Mouse (Mus musculus) c-Kit-positive CD71-negative TER-119-negative erythroid progenitor cells, embryonic 14.5 days (primary cell): ENCODE results near the gene Celf2.

Source experiments
- DNase-seq: peaks from one replicate; pipeline ENCODE4 v3.0.0-alpha.2; 2013; ENCODE audit warnings: low read depth

Celf2 gene

DNA sequence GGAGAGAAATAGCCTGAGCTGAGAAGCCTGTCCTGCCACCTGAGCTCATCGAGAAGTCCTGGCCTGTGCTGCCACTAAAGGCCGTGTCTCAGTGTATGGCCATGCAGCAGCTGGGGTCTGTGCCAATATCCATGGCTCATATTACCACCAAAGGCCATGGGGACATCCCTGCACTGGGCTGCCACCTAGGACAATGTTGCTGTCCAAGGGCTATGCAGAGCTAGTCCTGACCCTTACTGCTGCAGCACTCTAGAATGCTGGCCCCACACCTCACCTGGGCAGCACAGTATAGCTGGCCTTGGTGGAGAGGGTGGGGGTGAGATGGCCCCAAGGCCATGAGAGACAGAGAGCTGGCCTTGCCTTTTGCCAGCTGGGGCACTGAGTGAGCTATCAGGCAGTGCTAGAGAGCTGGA lies 780.5 kb downstream of the Celf2 start:
- no peak for DNase-seq

DNA sequence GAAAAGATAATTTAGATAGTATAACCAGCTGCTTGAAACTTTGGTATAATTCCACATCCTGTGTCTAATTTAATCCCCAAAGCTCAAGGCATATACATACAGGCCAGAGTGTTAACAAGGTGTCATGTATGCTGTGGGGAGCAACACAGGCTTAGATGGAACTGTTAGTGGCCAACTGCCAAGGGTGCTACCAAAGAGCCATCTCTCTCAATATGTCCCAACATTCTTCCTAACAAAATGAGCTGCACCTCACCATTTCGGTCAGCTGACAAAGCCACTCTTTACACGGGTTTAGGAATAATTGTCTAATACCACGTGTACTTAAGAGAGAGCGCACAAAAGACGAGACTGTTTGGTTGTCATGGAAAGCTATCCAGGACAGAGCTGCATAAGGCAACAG lies 782.0 kb downstream of the Celf2 start:
- DNase-seq = no peak

DNA sequence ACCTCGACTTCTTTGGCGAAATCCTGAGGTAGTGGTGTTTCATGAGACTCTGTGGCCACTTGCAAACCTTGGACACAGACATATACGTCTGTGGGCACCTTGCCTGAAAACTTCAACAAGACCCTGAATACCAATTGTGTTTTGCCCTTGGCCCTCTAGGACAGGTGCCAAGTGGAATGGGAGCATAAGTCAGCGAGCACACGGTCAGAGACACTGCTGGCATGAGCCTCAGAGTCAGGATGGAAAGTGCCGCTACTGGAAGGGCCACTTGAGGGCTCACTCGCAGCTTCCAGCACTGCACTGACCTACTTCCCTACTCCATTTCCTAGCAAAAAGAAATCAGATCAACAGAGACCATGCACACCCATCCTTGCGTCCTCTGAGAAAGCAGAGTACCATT lies 783.3 kb downstream of the Celf2 start:
- no peak for DNase-seq

DNA sequence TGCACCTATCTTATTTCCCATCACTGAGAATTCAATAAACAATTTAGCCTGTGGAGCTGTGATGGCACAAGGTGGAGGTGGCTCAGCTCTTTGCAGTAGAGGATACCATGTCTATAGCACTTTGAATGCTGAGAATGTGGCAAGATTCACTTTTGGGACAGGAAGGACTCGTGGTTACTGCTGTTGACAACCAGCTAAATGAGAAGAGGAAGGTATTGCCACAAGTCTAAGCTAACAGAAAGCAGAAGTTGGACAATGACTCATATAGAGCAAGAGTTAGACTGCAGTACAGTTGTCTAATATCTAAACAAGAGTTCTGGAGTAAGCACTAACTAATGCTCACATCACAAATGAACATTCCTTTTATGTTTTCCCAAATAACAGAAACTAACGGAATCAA lies 785.8 kb downstream of the Celf2 start:
- DNase-seq = no peak

DNA sequence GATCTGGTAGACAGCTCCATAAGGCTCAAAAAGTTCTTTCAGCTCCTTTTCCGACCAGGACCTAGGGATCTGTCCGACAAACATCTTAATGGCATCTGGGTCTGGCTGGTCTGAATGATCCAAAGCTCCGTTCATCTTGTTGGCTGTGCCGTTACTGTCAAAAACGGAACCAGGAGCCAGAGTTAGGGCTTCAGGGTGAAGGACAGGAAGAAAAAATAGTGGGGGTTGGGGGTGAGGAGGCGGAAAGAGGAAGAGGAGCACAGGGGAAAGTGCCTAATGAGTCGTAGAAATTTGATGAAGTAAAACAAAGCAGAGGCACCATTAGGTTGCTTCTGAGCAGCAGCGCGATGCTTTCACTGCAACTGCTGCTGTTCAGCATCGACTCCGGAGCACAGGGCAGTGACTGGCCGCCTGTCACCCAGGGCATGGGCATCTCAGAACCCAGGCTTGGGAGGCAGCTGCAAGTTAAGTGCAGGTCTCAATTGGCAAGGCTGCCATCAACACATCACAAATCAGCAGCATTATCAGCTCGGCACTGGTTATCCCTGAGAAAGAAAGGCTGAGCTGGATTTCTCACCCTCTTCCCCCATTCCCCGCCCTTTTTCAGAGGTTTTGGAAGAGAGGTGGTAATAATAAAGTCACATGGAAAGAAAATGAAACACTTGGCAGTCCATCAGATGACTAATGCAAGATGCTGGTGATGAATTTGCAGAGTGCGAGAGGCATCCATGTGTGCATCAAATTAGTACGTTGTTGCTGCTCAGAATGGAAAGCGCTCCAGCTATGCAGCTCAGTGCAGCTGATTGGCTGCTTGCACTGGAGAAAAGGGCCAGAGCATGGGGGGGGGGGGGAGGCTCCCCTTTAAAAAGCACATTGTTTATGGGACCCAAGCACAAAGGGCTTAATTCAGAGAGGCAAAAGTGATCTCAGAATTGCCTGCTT lies 787.6 kb downstream of the Celf2 start:
- no peak for DNase-seq

DNA sequence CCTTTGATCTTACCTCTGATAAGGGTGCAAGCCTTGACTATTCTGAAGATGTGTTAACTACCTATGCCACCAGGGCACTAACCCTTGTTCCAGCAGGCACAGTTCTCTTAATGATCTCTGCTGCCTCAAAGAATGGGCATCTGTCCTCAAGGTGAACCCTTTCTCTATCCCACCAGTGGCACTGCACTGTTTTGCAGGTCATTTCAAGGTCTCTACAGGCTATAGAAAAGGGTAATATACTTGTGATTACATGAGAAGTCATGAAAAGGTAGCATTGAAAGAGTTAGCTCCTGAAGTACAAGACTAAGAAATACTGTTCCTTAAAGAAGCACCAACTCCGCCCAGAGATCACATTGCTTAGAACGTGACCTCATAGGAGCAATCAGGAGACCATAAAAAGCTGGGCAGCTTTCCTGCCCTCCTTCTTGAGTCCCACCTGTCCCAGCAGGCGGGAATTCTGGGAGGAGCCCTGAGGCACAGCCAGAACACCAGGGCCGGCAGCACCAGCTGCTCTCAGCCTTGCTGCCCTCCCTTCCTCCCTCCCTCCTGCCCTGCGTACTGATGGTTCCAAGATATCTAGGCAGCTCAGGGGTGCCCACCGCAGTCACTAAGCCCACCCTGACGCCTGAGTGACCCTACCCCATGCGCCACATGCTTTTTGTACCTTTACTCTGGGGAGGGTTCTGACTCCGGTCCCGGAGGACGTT lies 788.5 kb downstream of the Celf2 start:
- no peak for DNase-seq

DNA sequence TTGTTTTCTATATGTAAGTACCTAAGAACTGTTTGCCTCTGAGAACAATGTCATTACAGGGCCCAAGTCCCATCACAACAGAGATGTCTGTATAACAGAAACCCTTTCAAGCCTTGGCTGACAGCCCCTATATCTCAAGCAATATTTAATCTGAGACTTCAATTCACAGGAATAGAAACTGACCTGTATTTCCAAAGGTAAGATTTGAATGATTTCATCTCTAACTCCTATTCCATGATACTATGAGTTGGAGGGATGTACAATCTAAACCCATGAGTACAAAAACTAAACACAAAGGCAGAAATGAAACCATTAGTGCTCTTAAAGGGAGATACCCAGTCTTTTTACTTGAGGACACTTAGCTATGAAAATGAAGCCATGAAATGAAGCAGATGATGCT lies 790.5 kb downstream of the Celf2 start:
- DNase-seq = no peak

DNA sequence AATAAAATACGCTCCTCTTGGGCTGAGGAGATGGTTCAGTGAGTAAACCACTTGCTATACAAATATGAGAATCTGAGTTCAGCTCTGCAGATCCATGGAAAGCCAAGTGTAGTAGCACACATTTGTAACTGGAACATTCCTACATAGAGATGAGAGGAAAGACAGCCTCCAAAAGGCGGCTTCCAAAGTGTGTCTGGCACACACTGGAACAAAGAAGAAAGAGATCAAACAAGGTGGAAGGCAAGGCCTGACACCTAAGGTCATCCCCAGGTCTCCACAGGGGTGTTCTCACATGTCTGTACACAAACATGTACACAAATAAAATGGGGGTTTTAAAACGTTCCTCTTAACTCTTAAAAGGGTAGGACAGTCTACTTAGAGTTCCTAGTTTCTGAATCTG lies 791.4 kb downstream of the Celf2 start:
- DNase-seq = no peak

DNA sequence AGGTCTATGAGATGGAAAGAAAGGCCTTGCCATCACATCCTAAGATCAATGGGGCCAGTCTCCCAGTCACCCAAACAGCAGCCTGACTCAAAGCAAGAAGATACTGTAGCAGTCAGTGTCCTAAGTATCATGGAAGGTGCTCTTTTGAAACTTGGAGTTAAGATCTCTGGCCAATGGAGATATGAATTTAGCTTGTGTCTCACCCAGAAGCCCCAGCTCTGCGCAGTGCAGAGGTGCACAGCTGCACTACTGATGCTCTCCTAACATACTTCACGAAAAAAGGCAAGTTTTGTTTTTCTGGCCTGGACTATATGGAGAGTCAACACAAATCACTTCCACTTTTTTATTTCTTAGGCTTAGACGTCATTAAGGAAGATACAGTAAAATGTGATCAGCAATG lies 793.8 kb downstream of the Celf2 start:
- no peak for DNase-seq

DNA sequence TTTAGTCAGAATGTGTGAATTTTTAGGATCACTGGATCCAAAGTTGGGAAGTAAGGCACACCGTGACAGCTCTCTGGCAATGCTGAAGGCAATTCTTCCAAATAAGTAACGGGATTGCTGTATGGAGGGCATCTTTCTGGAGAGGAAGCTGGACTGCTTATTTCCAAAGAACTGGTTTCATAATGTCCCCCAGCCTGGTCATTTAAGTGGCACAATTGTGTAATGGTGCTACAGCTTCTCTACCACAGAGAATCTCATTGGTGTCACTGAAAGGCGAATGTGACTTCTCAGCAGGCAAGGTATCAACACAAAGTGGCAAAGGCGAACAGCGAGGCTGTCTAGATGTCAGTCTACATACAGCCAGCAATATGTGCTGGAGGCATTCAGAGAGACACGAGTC lies 795.8 kb downstream of the Celf2 start:
- no peak for DNase-seq

DNA sequence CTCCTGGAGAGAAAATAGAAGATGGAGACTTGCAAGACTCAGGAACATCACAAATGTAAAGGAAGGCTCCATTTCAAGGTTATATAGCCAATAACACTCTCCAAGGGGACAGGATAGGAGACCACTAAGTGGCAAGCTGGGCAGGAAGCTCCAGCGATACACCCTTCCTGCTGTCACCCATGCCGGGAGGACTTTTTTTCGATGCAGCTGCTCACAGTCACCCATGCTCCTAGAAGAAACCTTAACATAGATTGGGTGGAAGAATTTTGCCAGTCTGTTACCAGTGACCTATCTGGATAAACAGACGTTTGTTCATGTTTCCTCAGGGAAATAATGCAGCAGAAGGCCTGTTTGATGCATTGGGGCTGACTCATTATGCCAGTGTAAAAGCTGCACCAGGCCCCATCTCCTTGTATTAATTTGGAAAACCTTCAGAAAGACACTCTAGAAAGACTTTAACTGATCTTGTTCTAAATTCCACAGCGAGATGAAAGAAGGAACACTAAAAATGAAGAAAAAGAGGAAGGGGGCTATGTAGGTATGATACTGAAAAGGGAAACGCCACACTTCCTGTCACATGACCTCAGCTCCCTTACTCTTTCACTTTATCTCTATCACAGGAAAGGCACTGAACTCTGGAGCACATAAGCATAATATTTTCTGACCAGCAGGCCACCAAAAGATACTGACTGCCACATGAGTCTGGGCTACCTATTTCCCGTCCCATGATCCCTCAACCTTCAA lies 798.5 kb downstream of the Celf2 start:
- DNase-seq = no peak

DNA sequence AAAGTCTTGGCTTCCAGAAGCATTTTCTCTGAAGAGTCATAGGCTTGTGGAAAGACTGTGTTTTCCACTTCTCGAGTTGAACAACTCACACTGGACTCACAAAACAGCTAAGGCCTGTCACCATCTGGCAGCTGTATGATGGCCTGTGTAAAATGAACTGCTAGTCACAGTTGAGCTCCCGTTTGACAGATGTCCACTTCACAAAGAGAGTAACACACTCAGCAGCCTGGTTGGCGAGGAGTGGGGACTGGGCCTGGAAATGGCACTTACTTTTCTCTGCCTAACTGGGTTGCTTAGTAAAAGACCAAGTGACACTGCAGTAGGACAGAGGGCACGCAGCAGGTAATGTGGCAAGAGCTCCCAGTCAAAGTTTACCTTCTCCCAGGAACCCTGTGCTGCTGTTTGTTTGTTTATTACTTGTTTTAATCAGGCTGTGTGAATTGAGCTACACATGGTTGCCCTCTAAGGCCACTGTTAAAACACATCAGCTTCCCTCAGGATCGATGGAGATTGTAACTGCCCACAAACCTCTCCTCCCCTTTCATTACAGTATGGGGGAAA lies 801.3 kb downstream of the Celf2 start:
- DNase-seq = no peak

DNA sequence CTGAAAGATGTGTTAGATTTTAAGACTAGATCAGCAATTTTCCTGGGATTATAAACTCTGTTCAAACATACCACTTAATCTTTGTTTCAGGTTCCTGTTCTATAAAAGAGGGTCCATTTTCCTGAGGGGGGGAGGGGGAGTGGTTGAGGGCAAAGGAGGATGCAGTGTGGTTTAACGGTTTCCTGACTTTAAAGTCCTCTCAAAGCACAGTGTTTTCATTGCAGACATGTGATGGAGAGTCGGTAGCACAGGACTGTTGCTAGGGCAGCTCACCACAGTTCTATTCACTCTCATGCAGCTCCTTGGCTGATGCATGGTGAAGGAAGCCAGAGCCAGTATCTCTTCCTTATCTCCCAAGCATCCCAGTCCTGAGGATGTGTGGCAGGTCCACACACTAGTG lies 802.1 kb downstream of the Celf2 start:
- no peak for DNase-seq

DNA sequence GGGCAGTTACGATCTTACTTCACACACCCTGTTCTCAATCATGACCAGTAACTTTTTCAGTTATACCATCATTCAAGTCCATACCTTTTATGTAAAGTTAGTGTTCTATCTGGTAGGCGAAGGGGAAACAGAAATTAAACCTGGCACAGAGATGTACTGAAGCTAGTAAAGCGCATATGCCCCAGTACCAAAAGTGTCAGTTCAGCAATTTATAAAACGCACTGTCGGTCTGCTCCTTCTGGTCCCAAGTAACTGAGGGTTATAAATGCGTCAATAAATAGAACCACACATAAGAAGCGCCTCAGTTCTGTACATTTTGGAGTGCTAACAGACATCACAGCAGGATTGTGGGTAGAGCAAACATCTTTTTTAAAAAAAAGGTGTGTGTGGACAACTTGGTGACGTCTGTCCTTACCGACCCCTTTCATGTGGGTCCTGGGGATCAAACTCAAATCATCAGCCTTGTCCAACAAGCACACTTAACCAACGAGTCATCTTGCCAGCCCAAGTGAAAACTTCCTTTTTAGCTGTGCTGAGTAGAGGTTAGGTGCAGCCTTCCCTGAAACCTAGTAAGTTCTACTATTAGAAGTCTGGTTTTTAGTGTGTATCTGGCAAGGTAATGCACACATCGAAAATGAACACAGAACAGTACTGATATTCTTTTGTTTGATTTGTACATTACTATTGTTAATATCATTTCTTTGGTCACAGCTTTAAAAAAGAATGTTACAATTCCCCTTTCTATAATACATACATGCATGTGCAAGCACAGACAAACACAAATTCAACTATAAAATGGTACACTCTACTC lies 803.2 kb downstream of the Celf2 start:
- no peak for DNase-seq

DNA sequence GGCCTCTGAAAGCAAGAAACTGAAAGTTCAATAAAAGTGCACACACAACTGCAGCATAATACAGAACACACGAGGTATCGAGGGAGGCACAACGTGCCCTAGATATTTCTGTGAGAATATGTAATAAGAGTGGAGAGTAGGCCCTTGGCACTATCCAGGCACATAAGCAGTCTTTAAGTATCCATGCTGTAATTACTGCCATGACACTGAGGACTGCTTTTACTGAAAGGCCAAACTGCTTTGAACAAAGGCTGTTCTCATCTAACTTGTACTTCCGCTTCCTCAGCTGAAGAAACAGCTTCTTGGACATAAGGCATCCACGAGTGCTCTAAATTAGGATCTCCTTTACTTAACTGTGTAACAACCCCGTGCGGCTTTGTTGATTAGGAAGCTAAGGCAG lies 803.9 kb downstream of the Celf2 start:
- DNase-seq = no peak

DNA sequence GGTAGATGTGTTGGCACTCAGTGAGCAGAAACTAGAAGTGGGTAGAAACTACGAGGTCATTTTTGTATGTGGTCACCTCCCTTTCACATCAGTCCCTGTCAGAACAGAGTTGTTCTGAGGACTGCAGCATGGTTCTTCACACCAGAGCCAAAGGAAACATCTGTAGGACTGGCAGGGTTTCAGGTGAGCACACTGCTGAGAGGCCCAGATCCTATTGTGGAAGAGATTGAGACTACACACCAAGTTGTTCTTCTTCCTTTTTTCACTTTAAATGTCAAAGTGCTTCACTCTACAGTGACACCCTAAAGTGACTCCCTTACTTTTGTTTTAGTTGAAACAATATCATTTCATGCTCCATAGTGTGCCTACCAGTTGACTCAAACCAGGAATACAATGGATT lies 804.6 kb downstream of the Celf2 start:
- no peak for DNase-seq

DNA sequence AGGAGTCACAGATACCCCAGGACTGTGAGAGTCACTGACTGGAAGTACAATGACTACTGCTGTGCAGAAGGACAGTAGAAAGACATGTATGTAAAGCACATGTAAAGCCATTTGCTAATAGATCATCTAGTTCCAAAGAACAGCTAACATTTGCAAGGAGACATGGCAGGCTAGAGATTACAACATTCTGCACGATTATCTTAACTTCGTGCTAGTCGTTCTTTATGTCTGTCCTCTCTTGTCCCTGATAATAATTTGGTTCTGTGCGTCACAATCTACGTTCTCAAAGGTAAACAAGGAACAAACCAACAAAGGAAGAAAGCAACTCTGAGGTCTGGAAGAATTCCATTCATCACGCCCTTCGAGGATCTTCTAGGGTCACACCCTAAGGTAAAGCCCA lies 805.0 kb downstream of the Celf2 start:
- DNase-seq = no peak

DNA sequence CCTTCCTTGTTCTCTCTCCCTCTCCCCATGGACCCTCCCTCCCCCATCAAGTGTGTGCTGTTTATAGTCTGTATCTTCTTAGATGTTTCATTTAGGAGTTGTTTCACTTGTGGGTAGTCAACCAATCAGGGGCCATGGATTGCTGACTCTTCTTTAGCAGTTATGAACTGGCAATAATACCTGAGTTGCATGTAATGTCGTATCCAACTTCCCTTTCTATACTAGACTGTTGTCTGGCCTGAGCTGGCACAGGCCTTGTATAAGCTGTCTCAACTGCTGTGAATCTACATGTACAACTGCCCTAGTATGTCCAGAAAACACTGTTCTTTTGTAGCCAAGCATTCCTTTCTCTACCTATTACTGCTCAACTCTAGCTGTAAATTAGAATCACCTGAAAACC lies 813.0 kb downstream of the Celf2 start:
- DNase-seq = no peak

DNA sequence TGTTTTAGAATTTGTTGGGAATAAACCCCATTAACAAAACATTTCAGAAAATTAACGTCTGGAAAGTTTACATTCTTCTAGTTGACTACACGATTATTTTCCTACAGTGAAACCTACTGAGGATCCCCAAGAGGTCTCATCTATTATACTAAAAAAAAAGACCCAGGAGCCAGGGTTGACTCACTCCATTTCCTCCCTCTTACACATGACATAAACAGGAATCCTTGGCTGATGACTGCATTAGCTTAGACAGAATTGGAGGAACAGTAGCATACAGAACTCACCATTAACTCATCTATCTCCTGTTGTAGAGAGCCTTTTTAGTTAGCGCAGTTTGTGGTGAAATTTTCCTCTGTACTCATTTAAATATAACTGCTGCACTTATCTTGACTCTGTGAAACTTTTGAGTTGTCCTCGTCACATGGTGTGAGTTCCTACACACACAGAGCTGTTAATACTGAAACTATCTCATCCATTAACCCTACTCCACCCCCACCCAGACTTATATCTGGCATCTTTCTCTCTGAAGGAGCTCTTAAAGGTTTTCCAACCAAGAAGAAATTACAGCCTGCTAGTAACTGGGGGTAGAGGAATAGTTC lies 813.9 kb downstream of the Celf2 start:
- no peak for DNase-seq

DNA sequence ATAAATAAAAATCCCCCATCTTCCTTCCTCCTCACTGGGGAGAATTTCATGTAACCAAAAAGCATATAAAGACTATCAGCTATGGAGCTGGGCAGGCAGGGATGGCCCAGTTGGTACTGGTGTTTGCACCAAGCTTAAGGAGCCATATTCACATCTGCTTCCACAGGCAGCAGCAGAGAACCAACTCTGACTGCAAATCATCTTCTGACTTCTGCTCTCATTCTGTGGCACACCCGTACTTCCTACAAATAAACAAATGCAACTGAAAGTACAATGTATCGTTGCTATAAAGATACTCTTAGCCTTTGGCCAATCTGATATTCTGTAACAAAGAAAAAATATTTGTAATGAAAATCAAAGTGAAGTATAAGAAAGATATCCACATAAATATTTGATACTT lies 819.7 kb downstream of the Celf2 start:
- no peak for DNase-seq

DNA sequence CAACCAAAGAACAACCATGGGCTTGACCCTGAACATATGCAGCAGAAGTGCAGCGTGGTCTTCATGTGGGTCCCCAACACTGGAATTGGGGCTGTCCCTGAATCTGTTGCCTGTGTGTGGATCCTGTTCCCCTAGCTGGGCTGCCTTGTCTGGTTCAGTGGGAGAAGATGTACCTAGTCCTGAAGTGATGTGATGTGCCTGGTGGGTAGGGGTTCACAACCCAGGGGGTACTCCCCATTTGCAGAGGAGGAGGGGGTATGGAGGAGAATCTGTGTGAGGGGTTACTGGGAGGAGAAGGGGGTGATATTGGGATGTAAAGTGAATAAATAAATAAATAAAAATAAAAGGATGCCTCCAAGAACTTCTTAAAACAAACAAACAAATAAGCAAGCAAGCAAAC lies 831.1 kb downstream of the Celf2 start:
- DNase-seq = no peak
